Mouse (Mus musculus) heart, postnatal 0 days (tissue): ENCODE data around the gene Crygb.

ENCODE experiments used
- CTCF ChIP-seq: IDR thresholded peaks from 2 replicates; pipeline ENCODE4 v1.5.1; 2016; ENCODE audit warnings: antibody characterized with exemption, control low read depth, low read depth
- EP300 ChIP-seq: IDR thresholded peaks from 2 replicates; pipeline ENCODE4 v1.6.1; 2016; ENCODE audit warnings: antibody characterized with exemption, low read depth

DNA sequence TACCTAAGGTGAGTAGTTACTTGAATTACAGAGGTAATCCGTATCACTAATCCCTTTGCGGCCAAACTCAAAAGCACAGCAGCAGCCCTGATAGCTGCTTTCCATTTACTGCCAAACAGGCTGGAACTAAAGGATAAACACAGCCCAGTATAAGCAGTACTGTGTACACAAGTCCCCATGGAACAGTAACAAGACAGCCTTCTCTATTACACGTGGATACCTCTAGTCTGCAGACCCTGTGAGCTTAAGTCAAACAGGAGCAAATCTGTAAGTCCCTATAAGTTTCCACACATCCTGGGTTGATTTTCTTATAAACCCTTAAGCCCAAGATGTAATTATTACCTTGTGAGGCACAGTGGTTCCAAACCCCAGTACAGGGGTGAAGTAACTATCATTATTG, 46.6 kb downstream of the Crygb start:
- TF ChIP-seq EP300 (no peak), CTCF (no peak)
